21 mouse cellular contexts compared by ENCODE assay signal in genomic region chr2:157867126-157867525, GRCm38 (mm10). TPM values are rescaled to one million over a fixed set of nuclear protein-coding genes. Genes with fewer than 3 reads are reported as not detected.
A peak's percentile ranks its signal among the peaks of the same experiment; 100 is the strongest.
DNase-seq lines count a peak whose midpoint lies in the region; ATAC-seq lines count a peak whose summit lies in the region.
"Had no signal": no experiment of that assay in that cellular context is flagged by ENCODE, and none has a peak within 500 bp of the region (broad histone marks: within the 10 kb centered on the region; RNA-seq: fewer than 3 reads in every experiment).

No protein-coding gene starts in this region.

- 91% methylated on average over 3 of the region's 3 CpGs for WGBS in hindbrain, embryonic 13.5 days
- WGBS in hindbrain, embryonic 11.5 days, result 89% methylated on average over 3 of the region's 3 CpGs
- 91% methylated on average over 3 of the region's 3 CpGs for WGBS in kidney, embryonic 16.5 days
- WGBS in midbrain, embryonic 14.5 days, result 95% methylated on average over 3 of the region's 3 CpGs
- 92% methylated on average over 3 of the region's 3 CpGs for WGBS in midbrain, embryonic 11.5 days

- H3K4me2 ChIP-seq in hindbrain, embryonic 13.5 days, result no peak overlapping the region
- H3K4me2 ChIP-seq in hindbrain, embryonic 11.5 days (replicated peaks; ENCODE audit: low read depth, low read length), result no peak overlapping the region
- no peak overlapping the region for H3K4me2 ChIP-seq in kidney, embryonic 16.5 days (replicated peaks; ENCODE audit: low read depth, low read length)
- H3K4me2 ChIP-seq in midbrain, embryonic 14.5 days (ENCODE audit: low read length), result no peak overlapping the region
- no peak overlapping the region for H3K4me2 ChIP-seq in midbrain, embryonic 11.5 days
- H3K4me2 ChIP-seq: forebrain, embryonic 13.5 days; heart, embryonic 13.5 days; hindbrain, embryonic 14.5 days had no signal

- H3K9me3 ChIP-seq in hindbrain, embryonic 13.5 days, result no peaks in the 10 kb centered on the region
- H3K9me3 ChIP-seq in hindbrain, embryonic 11.5 days (ENCODE audit: control insufficient read depth, low read length), result no peaks in the 10 kb centered on the region
- H3K9me3 ChIP-seq in kidney, embryonic 16.5 days (ENCODE audit: low read length), result no peaks in the 10 kb centered on the region
- H3K9me3 ChIP-seq in midbrain, embryonic 14.5 days (ENCODE audit: control insufficient read depth, low read length), result no peaks in the 10 kb centered on the region
- H3K9me3 ChIP-seq in midbrain, embryonic 11.5 days (ENCODE audit: control insufficient read depth, low read length), result no peaks in the 10 kb centered on the region
- H3K9me3 ChIP-seq: forebrain, embryonic 13.5 days; heart, embryonic 13.5 days had no signal

- DNase-seq in hindbrain, embryonic 11.5 days (ENCODE audit: low spot score), result no peak
- no peak for DNase-seq in kidney, adult 9 months
- DNase-seq in midbrain, embryonic 14.5 days, result no peak
- no peak for DNase-seq in midbrain, embryonic 11.5 days (ENCODE audit: low spot score, missing footprints)
- DNase-seq: adrenal gland, postnatal 14 days; cerebellum, adult 11-12 months; cerebellum, adult 9-10 months; cerebellum, postnatal 25 days; forebrain, postnatal 0 days; gastrocnemius, postnatal 36 days; heart, adult 11 months; heart, postnatal 36 days had no signal

- no peak overlapping the region for H3K4me3 ChIP-seq in hindbrain, embryonic 13.5 days
- no peak overlapping the region for H3K4me3 ChIP-seq in hindbrain, embryonic 11.5 days (ENCODE audit: low read depth, low read length)
- no peak overlapping the region for H3K4me3 ChIP-seq in kidney, embryonic 16.5 days (ENCODE audit: low read length)
- no peak overlapping the region for H3K4me3 ChIP-seq in midbrain, embryonic 14.5 days (replicated peaks; ENCODE audit: low read depth, low read length)
- H3K4me3 ChIP-seq in midbrain, embryonic 11.5 days (ENCODE audit: low read depth, low read length), result no peak overlapping the region
- H3K4me3 ChIP-seq: forebrain, embryonic 13.5 days; heart, embryonic 13.5 days had no signal

- H3K4me1 ChIP-seq in hindbrain, embryonic 13.5 days (replicated peaks), result peaks cover 4% of the 10 kb centered on the region; the same call in 1 of the 2 replicates
- no peaks in the 10 kb centered on the region for H3K4me1 ChIP-seq in hindbrain, embryonic 11.5 days (replicated peaks; ENCODE audit: control insufficient read depth, insufficient read depth, low read length)
- H3K4me1 ChIP-seq in kidney, embryonic 16.5 days (ENCODE audit: insufficient read depth, low read length), result peaks cover 5% of the 10 kb centered on the region; the same call in 1 of the 2 replicates
- no peaks in the 10 kb centered on the region for H3K4me1 ChIP-seq in midbrain, embryonic 14.5 days (ENCODE audit: control insufficient read depth, insufficient read depth, low read length)
- no peaks in the 10 kb centered on the region for H3K4me1 ChIP-seq in midbrain, embryonic 11.5 days (ENCODE audit: control insufficient read depth, insufficient read depth, low read length)

- peak overlapping the region; percentile 18 for H3K27ac ChIP-seq in hindbrain, embryonic 13.5 days
- H3K27ac ChIP-seq in hindbrain, embryonic 11.5 days (ENCODE audit: low read depth, low read length), result no peak overlapping the region
- H3K27ac ChIP-seq in kidney, embryonic 16.5 days (ENCODE audit: low read length), result no peak overlapping the region
- peak overlapping the region; percentile 15; the same call in 1 of the 2 replicates for H3K27ac ChIP-seq in midbrain, embryonic 14.5 days (replicated peaks; ENCODE audit: low read depth, low read length)
- no peak overlapping the region for H3K27ac ChIP-seq in midbrain, embryonic 11.5 days (ENCODE audit: low read depth, low read length)
- H3K27ac ChIP-seq: forebrain, embryonic 13.5 days; heart, embryonic 13.5 days; hindbrain, embryonic 14.5 days had no signal

- ATAC-seq in hindbrain, embryonic 13.5 days (ENCODE audit: low FRiP score), result no peak
- ATAC-seq in hindbrain, embryonic 11.5 days (ENCODE audit: low FRiP score), result no peak
- ATAC-seq in kidney, embryonic 16.5 days (ENCODE audit: low FRiP score, low TSS enrichment), result peak; percentile 69; the same call in 1 of the 2 replicates
- ATAC-seq in midbrain, embryonic 14.5 days (ENCODE audit: low FRiP score, low TSS enrichment), result no peak
- ATAC-seq in midbrain, embryonic 11.5 days (ENCODE audit: low FRiP score), result no peak
- ATAC-seq: activated CD4-positive, CD25-positive, alpha-beta regulatory T cell, adult 4 months; forebrain, embryonic 13.5 days; forebrain, postnatal 0 days; Patski had no signal

- no peak overlapping the region for H3K9ac ChIP-seq in hindbrain, embryonic 13.5 days
- no peak overlapping the region for H3K9ac ChIP-seq in hindbrain, embryonic 11.5 days (ENCODE audit: low read depth, low read length)
- no peak overlapping the region for H3K9ac ChIP-seq in kidney, embryonic 16.5 days (replicated peaks; ENCODE audit: low read length)
- no peak overlapping the region for H3K9ac ChIP-seq in midbrain, embryonic 14.5 days (replicated peaks; ENCODE audit: low read length)
- no peak overlapping the region for H3K9ac ChIP-seq in midbrain, embryonic 11.5 days (ENCODE audit: low read length)
- H3K9ac ChIP-seq: forebrain, embryonic 13.5 days; forebrain, postnatal 0 days; heart, embryonic 13.5 days; hindbrain, embryonic 14.5 days had no signal

- H3K27me3 ChIP-seq in hindbrain, embryonic 13.5 days, result no peaks in the 10 kb centered on the region
- no peaks in the 10 kb centered on the region for H3K27me3 ChIP-seq in hindbrain, embryonic 11.5 days (ENCODE audit: control insufficient read depth, insufficient read depth, low read length)
- no peaks in the 10 kb centered on the region for H3K27me3 ChIP-seq in kidney, embryonic 16.5 days (ENCODE audit: insufficient read depth, low read length)
- H3K27me3 ChIP-seq in midbrain, embryonic 14.5 days (ENCODE audit: control insufficient read depth, insufficient read depth, low read length), result no peaks in the 10 kb centered on the region
- no peaks in the 10 kb centered on the region for H3K27me3 ChIP-seq in midbrain, embryonic 11.5 days (ENCODE audit: control insufficient read depth, insufficient read depth, low read length)
- H3K27me3 ChIP-seq: CH12.LX; forebrain, embryonic 13.5 days; heart, embryonic 13.5 days; Patski had no signal

- peaks cover 10% of the 10 kb centered on the region for H3K36me3 ChIP-seq in hindbrain, embryonic 13.5 days
- no peaks in the 10 kb centered on the region for H3K36me3 ChIP-seq in hindbrain, embryonic 11.5 days (ENCODE audit: control insufficient read depth, insufficient read depth, low read length)
- no peaks in the 10 kb centered on the region for H3K36me3 ChIP-seq in kidney, embryonic 16.5 days (ENCODE audit: insufficient read depth, low read length)
- peaks cover 6% of the 10 kb centered on the region; the same call in 1 of the 2 replicates for H3K36me3 ChIP-seq in midbrain, embryonic 14.5 days (ENCODE audit: control insufficient read depth, insufficient read depth, low read length)
- no peaks in the 10 kb centered on the region; the same call in 1 of the 2 replicates for H3K36me3 ChIP-seq in midbrain, embryonic 11.5 days (ENCODE audit: control insufficient read depth, insufficient read depth, low read length)

RNA-seq across cellular contexts. Expression of gene Vstm2l, which starts 47.3 kb away (rescaled TPM):
- 16.9 and 21.6 TPM in 2 replicates for polyA plus RNA-seq in hindbrain, embryonic 13.5 days (2015; fragmentation: Nextera tagmentation; extraction: Ambion mirVana)
- 4.5 and 6.4 TPM in 2 replicates for polyA plus RNA-seq in hindbrain, embryonic 11.5 days (2014; fragmentation: Nextera tagmentation; extraction: Ambion mirVana)
- 0.21 and 0.22 TPM in 2 replicates for polyA plus RNA-seq in kidney, embryonic 16.5 days (2015; fragmentation: Nextera tagmentation; extraction: Ambion mirVana)
- 38.5 and 56.7 TPM in 2 replicates for polyA plus RNA-seq in midbrain, embryonic 14.5 days (2014; fragmentation: Nextera tagmentation; extraction: Ambion mirVana)
- 3.4 and 3.5 TPM in 2 replicates for polyA plus RNA-seq in midbrain, embryonic 11.5 days (2014; fragmentation: Nextera tagmentation; extraction: Ambion mirVana)
- polyA plus RNA-seq: activated CD4-positive, CD25-positive, alpha-beta regulatory T cell, adult 4 months; heart, embryonic 13.5 days; heart, postnatal 0 days; Patski had no signal

Comparison
In these comparisons a context has a peak if more than half of its experiments do, and no peak if none do; other contexts are left out.
1. H3K27ac ChIP-seq: peak in hindbrain, embryonic 13.5 days (single experiment) and midbrain, embryonic 14.5 days (single experiment); none in hindbrain, embryonic 11.5 days (single experiment), kidney, embryonic 16.5 days (single experiment) and midbrain, embryonic 11.5 days (single experiment).